Mouse (Mus musculus): ENCODE data around the gene Serinc2.

GRCm38 (mm10) chr4:130299629-130300018 is 20.6 kb upstream of the Serinc2 start:
- no peak for TF ChIP-seq POLR2A (IDR thresholded peaks at IDR 0.05; ENCODE audit: extremely low read depth, insufficient read depth, low read length)
- TF ChIP-seq CTCF (IDR thresholded peaks at IDR 0.05; ENCODE audit: extremely low read depth, insufficient read depth, low read length): no peak
